12 mouse cellular contexts compared by ENCODE assay signal in genomic region chr13:52060418-52060870, GRCm38 (mm10).
A peak's percentile ranks its signal among the peaks of the same experiment; 100 is the strongest.
DNase-seq lines count a peak whose midpoint lies in the region; ATAC-seq and TF ChIP-seq lines count a peak whose summit lies in the region.
"Had no signal": no experiment of that assay in that cellular context is flagged by ENCODE, and none has a peak within 500 bp of the region (broad histone marks: within the 10 kb centered on the region; RNA-seq: fewer than 3 reads in every experiment).

No protein-coding gene starts in this region.

- H3K9ac ChIP-seq in lung, postnatal 0 days (replicated peaks; ENCODE audit: low read depth) = no peak overlapping the region
- H3K9ac ChIP-seq in intestine, postnatal 0 days (ENCODE audit: low read depth, low read length) = no peak overlapping the region
- H3K9ac ChIP-seq in limb, embryonic 11.5 days (ENCODE audit: low read length) = no peak overlapping the region
- H3K9ac ChIP-seq: heart, embryonic 13.5 days had no signal

- WGBS in lung, postnatal 0 days = 26% methylated on average over 10 of the region's 10 CpGs
- WGBS in intestine, postnatal 0 days = 15% methylated on average over 10 of the region's 10 CpGs
- WGBS in limb, embryonic 11.5 days = 21% methylated on average over 10 of the region's 10 CpGs
- 79% methylated on average over 10 of the region's 10 CpGs for WGBS in midbrain, embryonic 10.5 days

- peak overlapping the region; percentile 5; the same call in 1 of the 2 replicates for H3K27ac ChIP-seq in lung, postnatal 0 days (ENCODE audit: low read length)
- H3K27ac ChIP-seq in intestine, postnatal 0 days (ENCODE audit: low read depth, low read length) = peak overlapping the region; percentile 35; the same call in 1 of the 2 replicates
- H3K27ac ChIP-seq in limb, embryonic 11.5 days (replicated peaks; ENCODE audit: low read depth, low read length) = no peak overlapping the region
- no peak overlapping the region for H3K27ac ChIP-seq in midbrain, embryonic 10.5 days (replicated peaks)
- H3K27ac ChIP-seq: heart, embryonic 13.5 days had no signal

- TF ChIP-seq CTCF in lung, postnatal 0 days (IDR thresholded peaks at IDR 0.05) = no peak
- TF ChIP-seq CTCF in intestine, postnatal 0 days (IDR thresholded peaks at IDR 0.05; ENCODE audit: low read depth) = peak; percentile 51

- no peaks in the 10 kb centered on the region for H3K36me3 ChIP-seq in lung, postnatal 0 days (ENCODE audit: insufficient read depth, low read length)
- no peaks in the 10 kb centered on the region for H3K36me3 ChIP-seq in intestine, postnatal 0 days (ENCODE audit: control insufficient read depth, insufficient read depth)
- no peaks in the 10 kb centered on the region for H3K36me3 ChIP-seq in limb, embryonic 11.5 days (ENCODE audit: control insufficient read depth, insufficient read depth, low read length)
- H3K36me3 ChIP-seq in midbrain, embryonic 10.5 days = no peaks in the 10 kb centered on the region
- H3K36me3 ChIP-seq: heart, embryonic 13.5 days had no signal

- no peak for DNase-seq in lung, postnatal 0 days (ENCODE audit: low spot score)
- no peak for DNase-seq in lung, postnatal 25 days (ENCODE audit: low spot score)
- peak; percentile 64 for DNase-seq in limb, embryonic 11.5 days (ENCODE audit: low spot score)
- DNase-seq in skeletal muscle tissue, adult 2 months (ENCODE audit: low read depth, low spot score) = peak; percentile 52
- DNase-seq in heart, postnatal 36 days = no peak
- DNase-seq in midbrain, embryonic 10.5 days (ENCODE audit: low spot score) = no peak
- DNase-seq: right cerebral cortex, postnatal 25 days had no signal

- no peaks in the 10 kb centered on the region for H3K27me3 ChIP-seq in lung, postnatal 0 days (replicated peaks; ENCODE audit: insufficient read depth, low read length)
- no peaks in the 10 kb centered on the region for H3K27me3 ChIP-seq in intestine, postnatal 0 days (replicated peaks; ENCODE audit: control insufficient read depth, insufficient read depth, low read length)
- no peaks in the 10 kb centered on the region for H3K27me3 ChIP-seq in limb, embryonic 11.5 days (ENCODE audit: control insufficient read depth, insufficient read depth, low read length)
- no peaks in the 10 kb centered on the region for H3K27me3 ChIP-seq in midbrain, embryonic 10.5 days (ENCODE audit: low read depth, poor library complexity, severe bottlenecking)
- H3K27me3 ChIP-seq: heart, embryonic 13.5 days had no signal

- TF ChIP-seq EP300 in lung, postnatal 0 days (IDR thresholded peaks at IDR 0.05) = no peak

- H3K4me3 ChIP-seq in lung, postnatal 0 days (ENCODE audit: low read depth, low read length) = no peak overlapping the region
- no peak overlapping the region for H3K4me3 ChIP-seq in intestine, postnatal 0 days (ENCODE audit: low read depth, low read length)
- H3K4me3 ChIP-seq in limb, embryonic 11.5 days (ENCODE audit: low read depth, low read length) = no peak overlapping the region
- no peak overlapping the region for H3K4me3 ChIP-seq in midbrain, embryonic 10.5 days
- H3K4me3 ChIP-seq: heart, embryonic 13.5 days had no signal

- no peaks in the 10 kb centered on the region for H3K9me3 ChIP-seq in lung, postnatal 0 days (ENCODE audit: low read length)
- no peaks in the 10 kb centered on the region for H3K9me3 ChIP-seq in intestine, postnatal 0 days (ENCODE audit: control insufficient read depth)
- no peaks in the 10 kb centered on the region for H3K9me3 ChIP-seq in limb, embryonic 11.5 days (ENCODE audit: control insufficient read depth, low read length)
- H3K9me3 ChIP-seq in midbrain, embryonic 10.5 days (replicated peaks) = no peaks in the 10 kb centered on the region
- H3K9me3 ChIP-seq: heart, embryonic 13.5 days had no signal

- intact Hi-C loops in heart, postnatal 36 days (cut with DNase I) = no loop called here

- 0 out of 2 replicates have a peak, but pooled peaks have one; percentile 7 for ATAC-seq in lung, postnatal 0 days
- ATAC-seq in intestine, postnatal 0 days = peak; percentile 96
- peak; percentile 42 for ATAC-seq in limb, embryonic 11.5 days (ENCODE audit: insufficient number of reproducible peaks, low FRiP score, low TSS enrichment, low read depth)
- ATAC-seq in granulocyte monocyte progenitor cell, adult 5-6 weeks (replicated peaks; ENCODE audit: poor library complexity, severe bottlenecking) = no peak
- ATAC-seq: forebrain, embryonic 14.5 days; midbrain, embryonic 16.5 days had no signal

- H3K4me1 ChIP-seq in lung, postnatal 0 days (ENCODE audit: insufficient read depth, low read depth, low read length) = no peaks in the 10 kb centered on the region; the same call in none of the 2 replicates
- peaks cover 4% of the 10 kb centered on the region; the same call in 1 of the 2 replicates for H3K4me1 ChIP-seq in intestine, postnatal 0 days (replicated peaks; ENCODE audit: control insufficient read depth, insufficient read depth, low read length)
- H3K4me1 ChIP-seq in limb, embryonic 11.5 days (ENCODE audit: control insufficient read depth, insufficient read depth, low read length) = peaks cover 8% of the 10 kb centered on the region; the same call in 1 of the 2 replicates
- peaks cover 5% of the 10 kb centered on the region; the same call in 1 of the 2 replicates for H3K4me1 ChIP-seq in midbrain, embryonic 10.5 days
- H3K4me1 ChIP-seq: heart, embryonic 13.5 days had no signal

- H3K4me2 ChIP-seq in lung, postnatal 0 days (replicated peaks; ENCODE audit: low read depth, low read length) = no peak overlapping the region
- H3K4me2 ChIP-seq in intestine, postnatal 0 days (replicated peaks; ENCODE audit: low read depth) = no peak overlapping the region
- peak overlapping the region; percentile 24; the same call in 1 of the 2 replicates for H3K4me2 ChIP-seq in limb, embryonic 11.5 days (ENCODE audit: low read depth, severe bottlenecking)
- H3K4me2 ChIP-seq: heart, embryonic 13.5 days had no signal

Comparison
In these comparisons a context has a peak if more than half of its experiments do, and no peak if none do; other contexts are left out.
1. DNase-seq: peak in limb, embryonic 11.5 days (single experiment) and skeletal muscle tissue, adult 2 months (single experiment); none in lung, postnatal 0 days (single experiment), lung, postnatal 25 days (single experiment), heart, postnatal 36 days (0 of 2) and midbrain, embryonic 10.5 days (single experiment).
2. H3K27ac ChIP-seq: peak in lung, postnatal 0 days (single experiment) and intestine, postnatal 0 days (single experiment); none in limb, embryonic 11.5 days (single experiment) and midbrain, embryonic 10.5 days (single experiment).